Mouse (Mus musculus) cerebellum, adult (tissue): ENCODE measurements around the gene Iqub.
A peak's percentile ranks its signal among the peaks of the same experiment; 100 is the strongest.

Experiments used
- ATAC-seq: cut with Nextera tagmentation; 2 replicates; pipeline ENCODE4 v1.9.2; 2017; ENCODE audit warnings: mild to moderate bottlenecking, moderate library complexity, mixed read lengths; ENCODE audit not compliant: insufficient number of reproducible peaks, low FRiP score, low TSS enrichment

The Iqub gene

DNA sequence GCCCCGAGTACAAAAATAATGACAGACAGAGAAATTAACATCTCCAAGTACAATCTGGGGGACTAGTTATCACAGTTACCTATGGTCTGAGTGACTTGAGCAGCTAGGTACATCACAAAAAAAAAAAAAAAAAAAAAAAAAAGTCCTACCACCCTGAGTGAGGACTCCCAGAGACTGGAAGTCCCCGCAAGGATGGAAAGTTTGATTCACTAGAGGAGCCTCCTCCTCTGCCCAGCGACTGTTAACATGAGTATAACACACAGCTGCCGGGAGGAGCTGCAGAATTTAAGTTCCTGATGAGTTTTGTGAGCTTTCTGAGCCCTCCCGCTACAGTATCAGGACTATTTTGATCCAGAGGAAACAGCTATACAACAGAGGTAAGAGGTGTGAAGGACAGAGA lies 28.3 kb downstream of the Iqub start:
- no peak for ATAC-seq

DNA sequence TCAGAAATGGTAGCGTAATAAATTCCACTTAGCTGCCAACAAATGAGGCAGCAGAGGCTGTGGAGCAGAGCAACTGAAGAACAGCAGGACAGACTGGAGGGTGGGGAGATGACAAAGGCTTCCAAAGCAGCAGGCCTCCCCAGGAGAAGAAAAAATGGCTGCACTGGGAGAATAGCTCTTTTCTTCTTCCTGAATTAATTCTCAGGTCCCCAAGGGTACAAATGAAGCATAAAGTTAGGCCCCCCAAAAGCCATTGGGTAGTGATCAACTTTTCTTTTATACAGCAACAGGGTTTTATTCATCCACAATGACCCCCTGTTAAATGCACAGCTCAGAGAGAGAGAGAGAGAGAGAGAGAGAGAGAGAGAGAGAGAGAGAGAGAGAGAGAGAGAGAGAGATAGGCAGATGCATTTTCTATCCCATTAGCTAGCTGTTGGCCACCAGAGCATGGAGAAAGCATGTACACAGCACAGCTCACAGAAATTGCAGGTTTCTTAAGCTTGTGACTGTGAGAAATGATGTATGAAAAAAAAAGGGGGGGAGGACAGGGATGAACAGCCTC lies 44.2 kb downstream of the Iqub start:
- no peak for ATAC-seq

DNA sequence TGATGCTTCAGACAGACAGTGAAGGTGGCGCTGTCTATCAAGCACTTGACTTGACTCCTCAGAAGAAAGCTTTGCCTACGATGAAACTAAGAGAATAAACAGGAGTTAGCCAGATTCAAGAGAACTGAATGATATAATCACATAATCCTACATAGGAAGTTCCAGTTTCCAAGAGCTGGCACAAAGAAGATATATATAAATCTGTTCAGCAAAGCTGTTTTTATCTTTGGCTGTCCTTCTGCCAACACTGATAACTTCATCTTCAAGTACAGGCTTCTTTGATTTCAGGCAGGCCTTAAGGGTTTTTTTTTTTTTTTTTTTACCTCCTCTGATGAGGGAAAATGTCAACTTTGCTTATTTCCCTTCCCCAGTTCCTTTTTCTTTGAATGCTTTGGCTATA lies 44.7 kb downstream of the Iqub start:
- no peak for ATAC-seq

DNA sequence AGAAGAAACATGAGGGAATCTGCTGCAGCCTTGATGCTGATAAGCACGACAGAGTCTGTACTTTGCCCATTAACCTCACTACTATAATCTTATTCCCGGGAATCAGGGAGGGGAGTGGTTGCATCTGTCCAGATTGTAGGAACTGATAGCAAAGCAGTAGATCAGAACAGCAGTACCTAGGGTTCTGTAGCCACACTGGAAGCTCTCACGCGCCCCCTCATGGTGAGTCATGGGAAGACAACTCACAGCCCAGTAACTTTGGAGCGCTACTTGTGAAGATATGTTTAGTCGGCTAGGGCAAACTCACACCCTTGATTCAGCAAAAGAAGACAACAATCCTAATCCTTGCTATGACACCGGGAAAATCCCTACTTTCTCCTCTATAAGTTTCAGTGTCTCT lies 58.8 kb downstream of the Iqub start:
- peak; percentile 79 for ATAC-seq

DNA sequence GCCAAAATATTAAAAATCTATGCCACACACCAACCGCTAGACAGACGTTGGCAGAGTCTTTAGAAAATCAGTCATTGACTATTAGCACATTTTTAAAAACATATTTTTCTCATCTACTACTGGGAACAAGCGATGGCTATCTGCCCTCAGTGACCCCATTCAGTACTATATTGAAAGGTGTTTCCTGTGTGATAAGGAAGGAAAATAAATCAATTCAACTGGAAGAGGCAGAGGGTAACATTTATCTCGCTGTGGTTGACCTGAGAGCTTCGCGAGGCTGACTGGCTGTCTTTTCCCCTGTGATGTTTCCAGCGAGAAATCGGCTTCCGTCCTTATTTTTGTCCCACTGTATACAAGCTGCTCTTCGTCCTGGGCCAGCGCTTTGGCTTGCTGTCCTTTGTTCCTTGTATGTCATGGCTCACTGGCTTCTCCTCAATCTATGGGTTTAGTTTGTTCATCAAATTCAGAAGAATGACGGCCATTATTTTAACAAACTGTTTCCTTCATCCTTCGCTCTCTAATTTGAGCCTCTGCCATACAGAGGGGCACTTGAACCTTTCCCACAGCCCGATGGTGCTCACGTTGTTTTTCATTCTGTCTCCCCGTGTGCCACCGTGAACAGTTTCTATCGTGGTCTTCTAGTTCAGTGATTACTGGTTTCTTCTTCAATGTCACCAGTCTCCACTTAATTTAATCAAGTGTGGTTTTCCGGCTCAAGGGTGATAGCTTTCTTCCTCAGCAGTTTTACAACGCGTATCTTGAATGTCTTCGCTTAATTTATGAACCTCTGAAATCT lies 63.6 kb downstream of the Iqub start:
- no peak for ATAC-seq

DNA sequence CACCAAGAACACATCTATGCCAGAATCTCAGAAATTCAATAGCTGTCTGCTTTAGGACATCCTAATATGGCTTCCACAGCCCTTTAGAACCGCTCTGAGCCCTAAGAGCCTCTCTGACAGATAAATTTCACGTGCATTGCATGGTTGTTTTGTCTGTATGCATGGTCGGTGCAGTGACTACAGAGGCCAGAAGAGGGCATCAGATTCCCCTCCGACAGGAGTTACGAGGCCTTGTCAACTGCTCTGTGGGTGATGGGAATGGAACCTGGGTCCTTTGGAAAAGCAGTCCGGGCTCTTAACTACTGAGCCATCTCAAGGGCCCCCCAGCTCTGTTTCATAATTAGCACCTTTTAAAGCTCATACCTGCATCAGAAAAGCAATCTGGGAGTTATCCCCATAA lies 64.6 kb downstream of the Iqub start:
- ATAC-seq, result no peak

DNA sequence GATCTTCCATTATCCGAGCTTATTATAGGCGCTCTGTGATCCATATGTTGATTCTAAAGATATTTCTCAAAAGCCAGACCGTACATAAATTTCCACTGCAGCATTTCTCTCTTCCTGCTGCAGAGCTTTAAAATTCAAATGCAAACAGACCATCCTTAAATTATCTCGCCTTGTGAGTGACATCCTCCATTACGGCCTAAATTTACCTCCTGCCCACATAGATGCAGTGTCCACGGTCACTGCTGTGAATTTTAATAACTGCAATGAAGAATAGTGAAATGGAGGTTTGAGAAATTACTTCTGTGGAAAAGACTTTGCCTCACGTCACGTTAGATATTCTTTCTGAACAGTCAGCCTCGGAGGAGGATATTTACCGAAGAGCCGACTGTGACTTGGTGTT lies 98.8 kb downstream of the Iqub start:
- no peak for ATAC-seq

DNA sequence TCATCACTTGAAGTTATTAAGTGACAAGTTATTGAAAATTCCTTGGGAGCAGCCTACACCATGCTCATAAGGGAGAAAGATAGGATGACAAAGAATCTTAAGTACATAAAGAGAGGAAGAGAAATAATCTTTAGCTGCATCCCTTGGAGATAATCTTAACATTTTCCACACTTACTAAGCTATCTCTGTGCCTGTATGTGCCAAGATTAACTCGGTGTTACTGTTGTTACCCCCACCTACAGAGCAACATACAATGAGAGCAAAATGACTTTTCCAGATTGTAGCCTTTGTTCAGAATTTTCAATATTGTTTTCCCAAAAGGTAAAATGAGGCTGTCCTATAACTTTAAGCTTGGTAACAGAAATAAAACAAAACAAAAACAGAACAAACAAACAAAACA lies 99.4 kb downstream of the Iqub start:
- no peak for ATAC-seq

DNA sequence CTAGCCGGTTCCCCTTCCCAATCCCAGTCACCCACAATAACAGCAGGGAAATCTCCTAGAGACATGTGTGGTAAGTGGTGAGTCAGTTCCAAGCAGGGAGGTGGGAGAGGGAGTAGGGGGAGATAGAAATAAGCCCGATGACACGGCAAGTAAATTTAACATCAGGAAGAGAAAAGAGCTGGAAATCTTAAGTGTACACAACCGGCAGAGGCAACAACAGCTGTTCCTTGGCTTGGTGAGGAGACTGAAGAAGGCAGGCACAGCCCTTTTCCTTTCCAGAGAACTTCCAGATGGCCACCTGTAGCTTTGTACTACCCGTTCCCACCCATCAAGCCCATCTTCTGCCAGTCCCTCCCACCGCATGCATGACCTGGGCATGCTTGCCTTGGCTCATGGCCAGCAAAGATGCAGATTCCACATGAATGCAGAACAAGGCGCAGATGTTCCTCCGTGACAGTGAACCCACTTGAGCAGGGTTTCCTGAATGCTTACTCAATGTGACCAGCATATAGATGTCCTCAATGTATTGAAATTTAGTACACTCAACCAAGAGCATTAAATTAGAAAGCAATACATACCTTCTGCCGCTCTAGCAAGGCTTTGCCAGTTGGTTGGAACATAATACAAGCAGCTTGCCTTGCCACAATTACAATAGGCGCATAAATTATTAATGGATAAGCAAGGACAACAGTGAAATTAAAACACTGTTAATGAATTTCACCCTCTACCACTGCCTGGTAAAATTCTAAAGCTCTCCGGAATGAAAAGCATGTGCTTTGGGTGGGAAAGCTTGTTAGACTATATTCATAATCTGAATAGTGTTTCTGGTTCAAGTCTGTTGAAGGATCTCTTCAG lies 106.1 kb downstream of the Iqub start:
- no peak for ATAC-seq

DNA sequence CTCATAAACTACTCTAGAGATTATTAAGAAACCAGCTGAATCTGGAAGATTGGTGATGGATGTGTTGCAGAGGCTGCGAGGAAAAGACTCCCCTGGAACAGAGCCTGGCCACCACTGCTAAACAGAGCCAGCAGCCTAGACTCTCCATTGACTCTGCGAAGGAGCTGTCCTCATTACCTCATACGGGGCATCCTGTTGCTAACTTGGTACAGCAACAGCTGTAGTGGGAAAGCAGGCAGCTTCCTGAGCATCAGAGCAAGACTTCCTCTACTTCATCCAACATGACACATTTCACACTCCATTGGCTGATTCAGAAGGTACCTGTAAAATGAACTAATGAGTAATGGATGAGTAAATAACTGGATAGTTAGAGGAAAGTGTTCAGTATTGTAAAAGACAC lies 107.1 kb downstream of the Iqub start:
- no peak for ATAC-seq

DNA sequence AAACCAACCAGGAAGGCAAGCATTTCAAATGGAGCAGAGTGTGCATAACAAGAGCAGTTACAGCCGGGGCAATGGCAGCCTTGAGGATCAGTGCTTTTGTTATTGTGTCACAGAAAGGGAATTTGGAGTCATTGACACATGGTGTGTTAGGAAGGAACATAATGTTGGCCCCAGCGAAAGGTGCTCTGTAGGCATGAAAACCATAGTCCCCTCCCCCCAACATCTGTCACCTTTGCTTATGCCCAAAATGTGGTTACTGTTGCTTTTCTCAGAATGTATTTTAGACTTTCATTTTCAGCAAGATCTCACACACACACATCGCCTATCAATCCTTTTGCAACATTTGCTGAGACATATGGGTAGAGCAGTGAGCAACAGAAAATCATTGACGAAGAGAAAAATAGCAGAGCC lies 117.6 kb downstream of the Iqub start:
- peak; percentile 70; the same call in 1 of the 2 replicates for ATAC-seq
